Mouse (Mus musculus) lung, embryonic 15.5 days (tissue): ENCODE measurements at regions not wholly inside any gene's neighbourhood (a gene's known extent, or its start where the extent isn't known, plus 50 kb on each side); places are given as distances from the start of the nearest gene placed in this dataset.
A peak's percentile ranks its signal among the peaks of the same experiment; 100 is the strongest.

Experiments used
- ATAC-seq: fragments of 200-750 bp; cut with Nextera tagmentation; 2 replicates; pipeline ENCODE4 v1.8.0; 2017; ENCODE audit warnings: moderate number of reproducible peaks, borderline replicate concordance; ENCODE audit not compliant: low FRiP score, low TSS enrichment; ENCODE audit errors: extremely low read depth
- H3K27ac ChIP-seq: fragments of 300-500 bp; sonication (generic); 2 replicates; pipeline ENCODE4 v1.5.1; 2015; ENCODE audit warnings: moderate library complexity, mild to moderate bottlenecking, inconsistent platforms
- H3K27me3 ChIP-seq: fragments of 300-500 bp; sonication (generic); 2 replicates; pipeline ENCODE4 v1.6.1; 2015; ENCODE audit warnings: inconsistent platforms
- H3K36me3 ChIP-seq: fragments of 300-500 bp; sonication (generic); 2 replicates; pipeline ENCODE4 v1.6.1; 2015; ENCODE audit warnings: inconsistent platforms
- H3K4me1 ChIP-seq: fragments of 300-500 bp; sonication (generic); 2 replicates; pipeline ENCODE4 v1.6.1; 2015; ENCODE audit warnings: inconsistent platforms
- H3K4me2 ChIP-seq: fragments of 300-500 bp; sonication (generic); 2 replicates; pipeline ENCODE4 v1.6.1; 2015; ENCODE audit warnings: inconsistent platforms, mild to moderate bottlenecking, moderate library complexity
- H3K4me3 ChIP-seq: fragments of 300-500 bp; sonication (generic); 2 replicates; pipeline ENCODE4 v1.5.1; 2015; ENCODE audit warnings: mild to moderate bottlenecking, inconsistent platforms
- H3K9ac ChIP-seq: fragments of 300-500 bp; sonication (generic); 2 replicates; pipeline ENCODE4 v1.6.1; 2015; ENCODE audit warnings: inconsistent platforms
- H3K9me3 ChIP-seq: fragments of 300-500 bp; sonication (generic); 2 replicates; pipeline ENCODE4 v1.6.1; 2016; ENCODE audit warnings: inconsistent platforms
- WGBS: fragments of 180-500 bp; shearing (Covaris S2); methylation state at CpG from one replicate; pipeline ENCODE4 v1.1.7; 2015; 5-methylcytosine and 5-hydroxymethylcytosine counted together

- ATAC-seq, result no peak
Observed at GRCm38 (mm10) chr13:33721851-33722250, 60.6 kb downstream of the Serpinb6d start.

GRCm38 (mm10) chr13:33762293-33763125 lies 80.7 kb downstream of the Serpinb6e start:
- H3K4me1 ChIP-seq, result no peaks in the 10 kb centered on the region
- no peaks in the 10 kb centered on the region for H3K9me3 ChIP-seq
- H3K9ac ChIP-seq, result no peak overlapping the region
- H3K27ac ChIP-seq, result no peak overlapping the region
- peak overlapping the region; percentile 47 for H3K4me2 ChIP-seq
- 31% methylated on average over 18 of the region's 18 CpGs for WGBS
- no peaks in the 10 kb centered on the region for H3K36me3 ChIP-seq
- H3K4me3 ChIP-seq, result peak overlapping the region; percentile 32
- no peaks in the 10 kb centered on the region for H3K27me3 ChIP-seq
- peak; percentile 31; the same call in 1 of the 2 replicates for ATAC-seq

More at GRCm38 (mm10) chr13:33721851-33722250, 60.6 kb downstream of the Serpinb6d start:
- Histone ChIP-seq H3K9me3 (no peaks in the 10 kb centered on the region), H3K4me2 (no peak overlapping the region), H3K9ac (no peak overlapping the region), H3K36me3 (no peaks in the 10 kb centered on the region), H3K4me1 (no peaks in the 10 kb centered on the region), H3K27ac (no peak overlapping the region), H3K27me3 (no peaks in the 10 kb centered on the region), H3K4me3 (no peak overlapping the region)

GRCm38 (mm10) chr13:33763295-33763916 lies 79.8 kb downstream of the Serpinb6e start:
- no peaks in the 10 kb centered on the region for H3K9me3 ChIP-seq
- H3K36me3 ChIP-seq, result no peaks in the 10 kb centered on the region
- no peaks in the 10 kb centered on the region for H3K27me3 ChIP-seq
- H3K9ac ChIP-seq, result no peak overlapping the region
- H3K4me1 ChIP-seq, result no peaks in the 10 kb centered on the region
- 77% methylated on average over 14 of the region's 14 CpGs for WGBS
- H3K27ac ChIP-seq, result no peak overlapping the region
- no peak overlapping the region for H3K4me2 ChIP-seq
- ATAC-seq, result no peak
- H3K4me3 ChIP-seq, result no peak overlapping the region
